Mouse (Mus musculus): ENCODE data around the gene Proser1. TPM values are rescaled to one million over a fixed set of nuclear protein-coding genes. Genes with fewer than 3 reads are reported as not detected.

Gene Proser1
- polyA plus RNA-seq, 1 experiment: 6.5 TPM

- Histone ChIP-seq H3K4me2 (ENCODE audit: low read depth) (no peak overlapping the region), H3ac (ENCODE audit: control insufficient read depth, insufficient read length) (no peak overlapping the region), H3K79me2 (ENCODE audit: control insufficient read depth, insufficient read depth) (no peaks in the 10 kb centered on the region), H3K4me3 (no peak overlapping the region), H3K36me3 (ENCODE audit: control insufficient read depth, insufficient read depth) (peaks cover 30% of the 10 kb centered on the region), H3K27me3 (ENCODE audit: control insufficient read depth, insufficient read depth, insufficient read length) (no peaks in the 10 kb centered on the region)
- TF ChIP-seq SRF (IDR thresholded peaks at IDR 0.05; ENCODE audit: control insufficient read depth, insufficient read length, low read depth) (no peak), TCF3 (IDR thresholded peaks at IDR 0.05; ENCODE audit: insufficient read length, low read depth) (no peak), POLR2A (IDR thresholded peaks at IDR 0.05; ENCODE audit: insufficient read length, low read depth) (no peak), MYOG (IDR thresholded peaks at IDR 0.05; ENCODE audit: control insufficient read depth in 1 of 3, insufficient read depth in 1 of 3, insufficient read length in 2 of 3, low read depth in 2 of 3) (peak in 2 of 3 experiments; percentile 66 to 83), E2F4 (IDR thresholded peaks at IDR 0.05; ENCODE audit: insufficient read depth) (no peak), USF1 (IDR thresholded peaks at IDR 0.05; ENCODE audit: low read depth) (no peak), MYOD1 (IDR thresholded peaks at IDR 0.05; ENCODE audit: control insufficient read depth in 1 of 3, insufficient read length in 2 of 3, low read depth in 2 of 3) (peak in 2 of 3 experiments; percentile 50 to 83), MAX (IDR thresholded peaks at IDR 0.05; ENCODE audit: low read depth) (no peak), CEBPB (IDR thresholded peaks at IDR 0.05; ENCODE audit: insufficient read depth, poor library complexity, severe bottlenecking) (no peak), REST (IDR thresholded peaks at IDR 0.05; ENCODE audit: insufficient read depth, insufficient read length) (no peak), POLR2AphosphoS2 (IDR thresholded peaks at IDR 0.05; ENCODE audit: insufficient read length, low read depth) (no peak), TCF12 (IDR thresholded peaks at IDR 0.05; ENCODE audit: insufficient read depth, poor library complexity, severe bottlenecking) (no peak)
These were observed 14.0 kb downstream of the Proser1 start for GRCm38 (mm10) chr3:53477468-53477867.

GRCm38 (mm10) chr3:53478419-53479046, 15.1 kb downstream of the Proser1 start:
- H3K4me2 ChIP-seq (ENCODE audit: low read depth): no peak overlapping the region
- no peaks in the 10 kb centered on the region for H3K79me2 ChIP-seq (ENCODE audit: control insufficient read depth, insufficient read depth)
- TF ChIP-seq REST (IDR thresholded peaks at IDR 0.05; ENCODE audit: insufficient read depth, insufficient read length): no peak
- no peak for TF ChIP-seq CEBPB (IDR thresholded peaks at IDR 0.05; ENCODE audit: insufficient read depth, poor library complexity, severe bottlenecking)
- TF ChIP-seq SRF (IDR thresholded peaks at IDR 0.05; ENCODE audit: control insufficient read depth, insufficient read length, low read depth): no peak
- no peak for TF ChIP-seq TCF12 (IDR thresholded peaks at IDR 0.05; ENCODE audit: insufficient read depth, poor library complexity, severe bottlenecking)
- TF ChIP-seq POLR2A (IDR thresholded peaks at IDR 0.05; ENCODE audit: insufficient read length, low read depth): no peak
- TF ChIP-seq TCF3 (IDR thresholded peaks at IDR 0.05; ENCODE audit: insufficient read length, low read depth): no peak
- no peak for TF ChIP-seq USF1 (IDR thresholded peaks at IDR 0.05; ENCODE audit: low read depth)
- TF ChIP-seq POLR2AphosphoS2 (IDR thresholded peaks at IDR 0.05; ENCODE audit: insufficient read length, low read depth): no peak
- no peak for TF ChIP-seq MYOD1 (IDR thresholded peaks at IDR 0.05; ENCODE audit: control insufficient read depth in 1 of 3, insufficient read length in 2 of 3, low read depth in 2 of 3)
- TF ChIP-seq MYOG (IDR thresholded peaks at IDR 0.05; ENCODE audit: control insufficient read depth in 1 of 3, insufficient read depth in 1 of 3, insufficient read length in 2 of 3, low read depth in 2 of 3): no peak
- no peak for TF ChIP-seq MAX (IDR thresholded peaks at IDR 0.05; ENCODE audit: low read depth)
- TF ChIP-seq E2F4 (IDR thresholded peaks at IDR 0.05; ENCODE audit: insufficient read depth): no peak
- no peak overlapping the region for H3K4me3 ChIP-seq
- H3K36me3 ChIP-seq (ENCODE audit: control insufficient read depth, insufficient read depth): peaks cover 24% of the 10 kb centered on the region
- H3K27me3 ChIP-seq (ENCODE audit: control insufficient read depth, insufficient read depth, insufficient read length): no peaks in the 10 kb centered on the region
- H3ac ChIP-seq (ENCODE audit: control insufficient read depth, insufficient read length): no peak overlapping the region

GRCm38 (mm10) chr3:53483414-53484059, 20.1 kb downstream of the Proser1 start:
- Histone ChIP-seq H3K79me2 (ENCODE audit: control insufficient read depth, insufficient read depth) (no peaks in the 10 kb centered on the region), H3K27me3 (ENCODE audit: control insufficient read depth, insufficient read depth, insufficient read length) (no peaks in the 10 kb centered on the region), H3K4me3 (no peak overlapping the region), H3ac (ENCODE audit: control insufficient read depth, insufficient read length) (no peak overlapping the region), H3K4me2 (ENCODE audit: low read depth) (no peak overlapping the region), H3K36me3 (ENCODE audit: control insufficient read depth, insufficient read depth) (no peaks in the 10 kb centered on the region)
- TF ChIP-seq USF1 (IDR thresholded peaks at IDR 0.05; ENCODE audit: low read depth) (no peak), MAX (IDR thresholded peaks at IDR 0.05; ENCODE audit: low read depth) (no peak), CEBPB (IDR thresholded peaks at IDR 0.05; ENCODE audit: insufficient read depth, poor library complexity, severe bottlenecking) (no peak), POLR2A (IDR thresholded peaks at IDR 0.05; ENCODE audit: insufficient read length, low read depth) (no peak), REST (IDR thresholded peaks at IDR 0.05; ENCODE audit: insufficient read depth, insufficient read length) (no peak), SRF (IDR thresholded peaks at IDR 0.05; ENCODE audit: control insufficient read depth, insufficient read length, low read depth) (no peak), MYOG (IDR thresholded peaks at IDR 0.05; ENCODE audit: control insufficient read depth in 1 of 3, insufficient read depth in 1 of 3, insufficient read length in 2 of 3, low read depth in 2 of 3) (no peak), E2F4 (IDR thresholded peaks at IDR 0.05; ENCODE audit: insufficient read depth) (no peak), POLR2AphosphoS2 (IDR thresholded peaks at IDR 0.05; ENCODE audit: insufficient read length, low read depth) (no peak), TCF12 (IDR thresholded peaks at IDR 0.05; ENCODE audit: insufficient read depth, poor library complexity, severe bottlenecking) (no peak), MYOD1 (IDR thresholded peaks at IDR 0.05; ENCODE audit: control insufficient read depth in 1 of 3, insufficient read length in 2 of 3, low read depth in 2 of 3) (no peak), TCF3 (IDR thresholded peaks at IDR 0.05; ENCODE audit: insufficient read length, low read depth) (no peak)

DNA sequence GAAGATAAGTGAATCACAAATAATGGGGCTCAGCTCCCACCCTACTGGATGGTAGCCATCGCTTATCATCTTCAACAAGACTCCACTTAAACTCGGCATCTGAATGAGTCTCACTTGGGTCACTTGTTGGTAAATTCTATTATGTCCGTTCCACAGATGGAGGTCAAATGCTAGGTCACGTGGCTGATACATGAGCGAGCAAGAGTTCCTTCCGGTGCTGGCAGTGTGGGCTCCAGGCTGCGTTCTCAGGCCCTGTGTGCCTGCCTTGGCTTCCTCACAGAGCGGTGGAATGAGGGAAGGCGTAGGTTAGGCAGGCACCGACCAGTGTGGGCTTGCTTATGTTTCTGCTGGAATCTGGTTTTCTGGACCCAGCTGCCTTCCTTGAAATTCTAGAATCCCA, 23.1 kb downstream of the Proser1 start:
- H3K27me3 ChIP-seq (ENCODE audit: control insufficient read depth, insufficient read depth, insufficient read length): no peaks in the 10 kb centered on the region
- no peak overlapping the region for H3K4me3 ChIP-seq
- TF ChIP-seq E2F4 (IDR thresholded peaks at IDR 0.05; ENCODE audit: insufficient read depth) (no peak), POLR2A (IDR thresholded peaks at IDR 0.05; ENCODE audit: insufficient read length, low read depth) (no peak), USF1 (IDR thresholded peaks at IDR 0.05; ENCODE audit: low read depth) (no peak), MAX (IDR thresholded peaks at IDR 0.05; ENCODE audit: low read depth) (no peak), REST (IDR thresholded peaks at IDR 0.05; ENCODE audit: insufficient read depth, insufficient read length) (no peak), MYOD1 (IDR thresholded peaks at IDR 0.05; ENCODE audit: control insufficient read depth in 1 of 3, insufficient read length in 2 of 3, low read depth in 2 of 3) (no peak), POLR2AphosphoS2 (IDR thresholded peaks at IDR 0.05; ENCODE audit: insufficient read length, low read depth) (no peak), TCF3 (IDR thresholded peaks at IDR 0.05; ENCODE audit: insufficient read length, low read depth) (no peak), TCF12 (IDR thresholded peaks at IDR 0.05; ENCODE audit: insufficient read depth, poor library complexity, severe bottlenecking) (no peak), MYOG (IDR thresholded peaks at IDR 0.05; ENCODE audit: control insufficient read depth in 1 of 3, insufficient read depth in 1 of 3, insufficient read length in 2 of 3, low read depth in 2 of 3) (no peak), SRF (IDR thresholded peaks at IDR 0.05; ENCODE audit: control insufficient read depth, insufficient read length, low read depth) (no peak), CEBPB (IDR thresholded peaks at IDR 0.05; ENCODE audit: insufficient read depth, poor library complexity, severe bottlenecking) (no peak)
- H3K4me2 ChIP-seq (ENCODE audit: low read depth): no peak overlapping the region
- H3ac ChIP-seq (ENCODE audit: control insufficient read depth, insufficient read length): no peak overlapping the region
- no peaks in the 10 kb centered on the region for H3K36me3 ChIP-seq (ENCODE audit: control insufficient read depth, insufficient read depth)
- no peaks in the 10 kb centered on the region for H3K79me2 ChIP-seq (ENCODE audit: control insufficient read depth, insufficient read depth)

Data from myocyte (in vitro differentiated cells).